Mouse (Mus musculus) midbrain, postnatal 0 days (tissue): ENCODE data around the gene Cux2. TPM values are rescaled to one million over a fixed set of nuclear protein-coding genes. Genes with fewer than 3 reads are reported as not detected.

Experiments
- ATAC-seq: fragments of 200-750 bp; cut with Nextera tagmentation; 2 replicates; pipeline ENCODE4 v1.8.0; 2017; ENCODE audit warnings: moderate number of reproducible peaks, mild to moderate bottlenecking, moderate TSS enrichment, moderate library complexity; ENCODE audit not compliant: low FRiP score
- DNase-seq: peaks from one replicate; pipeline ENCODE4 v3.0.0-alpha.2; 2015; ENCODE audit warnings: low spot score
- H3K27ac ChIP-seq: fragments of 300-500 bp; sonication (generic); 2 replicates; pipeline ENCODE4 v1.5.1; 2014; ENCODE audit warnings: low read depth, mild to moderate bottlenecking, low read length, mixed read lengths
- H3K27me3 ChIP-seq: fragments of 300-500 bp; sonication (generic); 2 replicates; pipeline ENCODE4 v1.6.1; 2014; ENCODE audit warnings: low read length, control low read depth, mixed read lengths; ENCODE audit not compliant: insufficient read depth
- H3K36me3 ChIP-seq: fragments of 300-500 bp; sonication (generic); 2 replicates; pipeline ENCODE4 v1.6.1; 2014; ENCODE audit warnings: low read length, control low read depth, mixed read lengths; ENCODE audit not compliant: insufficient read depth
- H3K4me1 ChIP-seq: fragments of 300-500 bp; sonication (generic); 2 replicates; pipeline ENCODE4 v1.6.1; 2014; ENCODE audit warnings: mild to moderate bottlenecking, control low read depth, antibody characterized with exemption, low read length, mixed read lengths; ENCODE audit not compliant: insufficient read depth
- H3K4me2 ChIP-seq: fragments of 300-500 bp; sonication (generic); 2 replicates; pipeline ENCODE4 v1.6.1; 2014; ENCODE audit warnings: low read depth, mild to moderate bottlenecking, low read length, mixed read lengths; ENCODE audit not compliant: poor library complexity, severe bottlenecking
- H3K4me3 ChIP-seq: fragments of 300-500 bp; sonication (generic); 2 replicates; pipeline ENCODE4 v1.5.1; 2014; ENCODE audit warnings: low read depth, mild to moderate bottlenecking, low read length, moderate library complexity
- H3K9ac ChIP-seq: fragments of 300-500 bp; sonication (generic); replicated peaks from 2 replicates; pipeline ENCODE4 v1.6.1; 2014; ENCODE audit warnings: mild to moderate bottlenecking, low read length, moderate library complexity, mixed read lengths; ENCODE audit not compliant: poor library complexity, severe bottlenecking
- H3K9me3 ChIP-seq: fragments of 300-500 bp; sonication (generic); 2 replicates; pipeline ENCODE4 v1.6.1; 2016; ENCODE audit warnings: low read length, control low read depth
- CTCF ChIP-seq: IDR thresholded peaks from 2 replicates; pipeline ENCODE4 v1.5.1; 2016; ENCODE audit warnings: antibody characterized with exemption, mild to moderate bottlenecking
- WGBS: fragments of 180-500 bp; shearing (Covaris S2); extraction: QIAGEN DNeasy Blood & Tissue Kit; methylation state at CpG from one replicate; pipeline ENCODE4 v1.1.7; 2014; 5-methylcytosine and 5-hydroxymethylcytosine counted together
- polyA plus RNA-seq: library from polyadenylated mRNA; unstranded; fragments of >200 nt; fragmentation: Nextera tagmentation; extraction: Ambion mirVana; gene quantifications from 2 replicates; pipeline ENCODE4 v1.2.1, GENCODE M21; 2015
- total RNA-seq: library from RNA; depleted of rRNA; stranded (reverse); fragments of >200 nt; gene quantifications from 2 replicates; pipeline ENCODE4 v1.2.3, GENCODE M21; 2014

Cux2 gene
- total and polyA plus RNA-seq, 2 experiments from 2014 or later = 17.4 to 40.1 TPM

DNA sequence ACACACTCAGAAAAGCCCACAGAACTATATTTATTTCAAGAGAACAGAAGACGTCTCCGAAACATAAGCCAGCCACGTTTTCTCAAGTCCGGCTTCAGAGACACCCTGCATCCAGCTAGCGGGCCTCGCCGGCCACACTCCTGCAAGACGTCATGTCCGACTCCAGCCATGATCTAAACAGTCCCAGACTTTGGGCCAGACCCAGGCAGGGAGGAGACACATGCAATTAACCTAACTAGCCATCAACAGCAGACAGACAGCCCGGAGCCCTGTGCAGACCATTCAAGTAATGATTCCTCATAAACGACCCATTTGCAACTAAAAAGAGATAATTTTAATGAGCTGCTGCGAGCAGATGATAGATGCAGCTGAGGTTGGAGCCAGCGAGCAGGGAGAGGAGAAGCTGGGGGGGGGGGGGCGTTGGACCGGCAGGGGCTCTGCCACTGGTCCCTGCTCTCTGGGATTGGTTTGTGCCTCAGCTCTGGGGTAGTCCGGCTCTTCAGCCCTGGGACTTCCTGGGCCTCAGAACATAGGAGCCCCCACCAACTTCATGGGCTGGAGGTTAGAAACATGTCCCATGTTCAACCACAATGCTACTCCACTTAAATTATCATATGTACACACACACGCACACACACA is 121.4 kb downstream of the Cux2 start:
- no peak overlapping the region for H3K27ac ChIP-seq
- H3K4me3 ChIP-seq = no peak overlapping the region
- H3K4me1 ChIP-seq = peaks cover 5% of the 10 kb centered on the region; the same call in 1 of the 2 replicates
- ATAC-seq = no peak
- H3K4me2 ChIP-seq = no peak overlapping the region
- no peaks in the 10 kb centered on the region for H3K27me3 ChIP-seq
- no peak for TF ChIP-seq CTCF
- no peaks in the 10 kb centered on the region for H3K9me3 ChIP-seq
- no peak for DNase-seq
- H3K36me3 ChIP-seq = no peaks in the 10 kb centered on the region
- 38% methylated on average over 15 of the region's 17 CpGs for WGBS
- H3K9ac ChIP-seq = no peak overlapping the region; the same call in 1 of the 2 replicates

DNA sequence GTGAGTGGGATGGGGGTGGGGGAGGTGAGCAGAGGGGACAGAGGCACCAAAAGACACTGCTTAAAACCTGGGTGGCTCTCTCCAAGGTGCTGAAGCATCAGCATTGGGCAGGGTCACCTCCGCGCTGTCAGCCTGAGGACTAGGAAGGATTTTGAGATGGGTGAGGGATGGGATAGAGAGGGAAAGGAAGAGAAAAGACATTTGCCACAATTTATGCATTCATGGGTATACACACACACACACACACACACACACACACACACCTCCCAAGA is 123.4 kb downstream of the Cux2 start:
- H3K4me2 ChIP-seq = no peak overlapping the region

DNA sequence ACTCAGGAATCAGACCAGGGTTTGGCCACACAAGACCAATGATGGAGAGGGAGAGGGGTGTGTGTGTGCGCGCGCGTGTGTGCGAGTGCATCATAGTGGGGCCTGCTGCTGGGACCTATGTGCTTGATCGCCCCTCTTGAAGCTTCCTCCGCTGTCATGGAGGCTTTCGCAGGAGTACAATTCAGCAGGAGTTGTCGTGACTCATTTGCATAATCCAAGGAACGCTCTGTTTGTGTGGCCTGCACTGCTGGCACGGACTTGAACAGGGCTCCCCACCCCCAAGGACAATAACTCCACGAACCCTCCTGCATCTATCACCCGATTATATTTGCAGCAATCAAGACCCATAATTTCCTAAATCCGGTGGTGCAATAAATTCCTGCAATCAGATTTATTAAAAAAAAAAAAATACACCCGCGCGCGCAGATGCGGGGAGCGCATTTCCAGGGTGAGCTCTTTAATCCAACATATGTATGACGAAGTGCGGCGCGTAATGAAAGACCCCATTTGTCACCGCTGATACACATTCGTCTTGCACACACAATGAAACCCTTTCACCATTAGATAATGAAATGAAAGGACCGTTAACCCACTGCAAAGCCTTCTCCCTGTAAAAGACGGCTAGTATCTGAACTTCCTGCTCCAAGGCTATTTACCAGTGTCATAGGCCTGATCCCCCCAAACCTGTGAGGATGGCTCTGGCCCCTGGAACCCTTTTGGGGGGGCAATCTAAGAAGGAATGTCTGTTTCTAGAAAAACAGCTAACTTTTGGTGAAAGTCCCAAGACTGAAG is 124.0 kb downstream of the Cux2 start:
- DNase-seq (peak; percentile 34), ATAC-seq (no peak)
- Histone ChIP-seq H3K27me3 (no peaks in the 10 kb centered on the region), H3K4me3 (no peak overlapping the region), H3K4me1 (peaks cover 5% of the 10 kb centered on the region; the same call in 1 of the 2 replicates), H3K9me3 (no peaks in the 10 kb centered on the region), H3K9ac (no peak overlapping the region), H3K27ac (no peak overlapping the region), H3K36me3 (no peaks in the 10 kb centered on the region), H3K4me2 (peak overlapping the region; percentile 33)
- TF ChIP-seq CTCF = no peak
- 26% methylated on average over 28 of the region's 28 CpGs for WGBS

More for the DNA sequence above, 123.4 kb downstream of the Cux2 start:
- WGBS = 68% methylated on average over 2 of the region's 2 CpGs
- no peaks in the 10 kb centered on the region for H3K36me3 ChIP-seq
- ATAC-seq = no peak
- no peaks in the 10 kb centered on the region for H3K9me3 ChIP-seq
- no peak for TF ChIP-seq CTCF
- H3K4me3 ChIP-seq = no peak overlapping the region
- no peaks in the 10 kb centered on the region for H3K27me3 ChIP-seq
- DNase-seq = no peak
- H3K9ac ChIP-seq = no peak overlapping the region
- no peak overlapping the region for H3K27ac ChIP-seq
- peaks cover 5% of the 10 kb centered on the region; the same call in 1 of the 2 replicates for H3K4me1 ChIP-seq

DNA sequence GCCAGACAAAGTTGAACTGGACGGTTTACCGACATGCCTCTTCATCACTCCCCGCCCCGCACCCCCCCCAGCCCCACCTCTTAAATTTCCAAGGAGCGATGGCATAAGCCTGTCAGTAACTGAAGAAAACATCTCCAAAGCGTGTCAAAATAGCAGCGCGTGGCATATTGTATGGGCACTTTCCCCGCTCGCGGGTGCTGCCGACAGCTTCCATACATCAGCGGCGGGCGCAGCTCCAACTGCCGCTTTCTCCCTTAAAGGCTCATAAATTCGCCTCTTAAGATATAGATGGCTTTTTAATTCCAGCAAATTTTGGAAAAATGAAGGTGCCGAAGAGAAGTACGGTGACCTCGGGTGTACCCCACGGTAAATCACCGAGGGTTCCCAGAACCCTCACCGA is 124.6 kb downstream of the Cux2 start:
- H3K27ac ChIP-seq = no peak overlapping the region
- H3K4me2 ChIP-seq = peak overlapping the region; percentile 33
- TF ChIP-seq CTCF = no peak
- DNase-seq = peak; percentile 44
- no peaks in the 10 kb centered on the region for H3K36me3 ChIP-seq
- no peak overlapping the region for H3K9ac ChIP-seq
- no peak for ATAC-seq
- WGBS = 12% methylated on average over 23 of the region's 23 CpGs
- H3K4me1 ChIP-seq = peaks cover 5% of the 10 kb centered on the region; the same call in 1 of the 2 replicates
- H3K9me3 ChIP-seq = no peaks in the 10 kb centered on the region
- no peaks in the 10 kb centered on the region for H3K27me3 ChIP-seq
- H3K4me3 ChIP-seq = no peak overlapping the region

DNA sequence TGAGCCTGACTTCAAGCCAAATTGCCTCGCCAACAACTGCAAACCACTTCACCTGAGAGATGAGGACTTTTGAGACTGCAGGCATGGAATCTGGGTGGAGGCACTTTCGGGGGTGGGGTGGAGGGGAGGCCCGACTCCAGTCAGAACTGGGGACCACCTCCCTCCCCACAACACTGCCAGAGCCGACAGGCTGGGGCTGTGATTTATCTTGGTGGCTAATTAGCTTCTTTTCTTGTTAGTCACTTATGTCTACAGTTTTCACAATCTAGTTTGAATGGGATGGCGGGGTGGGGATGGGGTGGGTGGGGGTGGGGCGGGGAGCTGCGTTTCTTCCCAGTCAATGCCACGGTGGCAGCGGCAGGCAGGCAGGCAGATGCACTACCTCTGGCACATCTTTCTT is 125.5 kb downstream of the Cux2 start:
- H3K9me3 ChIP-seq = no peaks in the 10 kb centered on the region
- DNase-seq (no peak), ATAC-seq (no peak)
- 20% methylated on average over 9 of the region's 9 CpGs for WGBS
- no peak overlapping the region for H3K27ac ChIP-seq
- peaks cover 5% of the 10 kb centered on the region; the same call in 1 of the 2 replicates for H3K4me1 ChIP-seq
- H3K4me3 ChIP-seq = no peak overlapping the region
- no peak overlapping the region for H3K9ac ChIP-seq
- H3K4me2 ChIP-seq = no peak overlapping the region
- no peaks in the 10 kb centered on the region for H3K36me3 ChIP-seq
- H3K27me3 ChIP-seq = no peaks in the 10 kb centered on the region
- no peak for TF ChIP-seq CTCF
